Mouse (Mus musculus): ENCODE data around the gene Nfia. TPM values are rescaled to one million over a fixed set of nuclear protein-coding genes. Genes with fewer than 3 reads are reported as not detected.

Nfia gene
- polyA plus RNA-seq, 1 experiment from 2014 or later: 42.1 TPM

DNA sequence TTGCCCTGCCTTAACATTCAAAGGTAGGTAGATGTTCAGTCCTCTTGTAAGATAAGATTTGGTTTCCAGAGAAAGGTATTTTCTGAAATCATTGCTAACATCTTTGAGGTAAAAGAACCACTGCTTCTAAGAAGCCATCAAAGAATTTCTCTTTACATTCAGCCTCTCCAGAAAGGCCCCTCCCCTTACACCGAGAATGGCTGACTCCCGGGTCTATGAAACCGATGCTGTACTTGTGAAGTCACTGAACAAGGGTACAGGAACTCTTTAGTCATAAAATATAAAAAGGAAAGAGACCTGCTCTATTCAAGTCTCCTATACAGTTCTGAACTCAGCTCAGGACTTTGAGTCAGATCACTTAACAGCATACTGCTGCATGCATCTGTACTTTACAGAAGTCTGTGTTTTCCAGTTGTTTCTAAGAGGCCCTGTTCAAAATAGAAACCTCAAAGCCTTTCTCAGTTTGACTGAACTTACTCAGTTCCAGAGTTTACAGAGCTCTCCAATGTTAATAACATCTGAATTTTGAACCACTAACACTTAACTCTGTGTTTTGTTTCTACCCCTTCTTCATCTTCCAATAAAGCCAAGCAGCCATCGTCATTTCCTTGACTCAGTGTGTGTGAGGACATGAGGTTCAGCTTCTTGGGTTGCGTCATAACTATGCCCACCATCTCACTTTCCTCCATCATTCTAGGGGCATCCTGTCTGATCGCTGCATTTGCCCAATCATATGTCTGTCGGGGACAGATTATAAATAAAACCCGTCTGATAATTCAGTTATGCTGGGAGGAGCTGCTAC is 223.6 kb downstream of the Nfia start:
- no peak overlapping the region for H3K9ac ChIP-seq (ENCODE audit: low read length)
- no peak overlapping the region for H3K27ac ChIP-seq (ENCODE audit: low read depth)
- no peak overlapping the region for H3K4me2 ChIP-seq (ENCODE audit: low read length)
- no peak for DNase-seq (ENCODE audit: low spot score)
- H3K9me3 ChIP-seq (ENCODE audit: control insufficient read depth, low read length): no peaks in the 10 kb centered on the region
- 0 out of 2 replicates have a peak, but pooled peaks cover 6% of the 10 kb centered on the region for H3K4me1 ChIP-seq (replicated peaks; ENCODE audit: control insufficient read depth, insufficient read depth, low read length)
- no peak overlapping the region for H3K4me3 ChIP-seq (ENCODE audit: low read depth, low read length)
- 83% methylated on average over 8 of the region's 8 CpGs for WGBS
- no peaks in the 10 kb centered on the region; the same call in 1 of the 2 replicates for H3K36me3 ChIP-seq (ENCODE audit: control insufficient read depth, insufficient read depth, low read length)
- H3K27me3 ChIP-seq (replicated peaks; ENCODE audit: control insufficient read depth, insufficient read depth, low read length): no peaks in the 10 kb centered on the region
- no peak for ATAC-seq (replicated peaks; ENCODE audit: low FRiP score, low TSS enrichment, low read depth)

DNA sequence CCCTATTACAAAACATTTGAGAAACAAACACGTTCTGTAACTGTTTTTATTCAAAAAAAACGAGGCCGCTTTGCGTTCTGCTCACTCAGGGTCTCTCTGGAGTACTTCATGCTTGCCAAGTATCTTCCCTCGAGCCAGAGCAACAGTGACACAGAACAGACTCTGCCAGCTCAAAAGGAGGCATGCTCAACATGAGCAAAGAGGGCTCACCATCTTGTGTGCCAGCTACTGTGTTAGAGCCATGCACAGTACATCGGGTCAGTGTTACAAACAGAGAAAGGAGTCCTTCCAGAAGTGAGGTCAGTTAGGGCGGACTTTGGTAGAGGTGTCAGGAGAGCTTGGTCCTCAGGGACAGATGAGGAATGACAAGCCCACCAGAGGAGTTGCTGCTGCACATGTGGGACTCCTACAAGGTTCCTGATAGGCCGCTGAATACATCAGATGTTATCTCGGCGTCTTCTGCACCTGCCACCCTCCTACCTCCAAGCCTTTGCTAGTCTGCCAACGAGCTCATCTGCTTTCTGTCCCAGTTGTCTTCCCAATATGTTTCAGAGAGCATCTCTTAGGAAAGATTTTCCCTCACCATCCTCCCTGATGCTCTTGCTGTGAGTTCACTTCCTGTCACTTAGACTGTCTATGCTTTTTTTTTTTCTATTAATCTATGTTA is 224.8 kb downstream of the Nfia start:
- ATAC-seq (replicated peaks; ENCODE audit: low FRiP score, low TSS enrichment, low read depth) (no peak), DNase-seq (ENCODE audit: low spot score) (no peak)
- no peak overlapping the region for H3K4me3 ChIP-seq (ENCODE audit: low read depth, low read length)
- no peak overlapping the region for H3K4me2 ChIP-seq (ENCODE audit: low read length)
- 68% methylated on average over 11 of the region's 11 CpGs for WGBS
- no peak overlapping the region for H3K27ac ChIP-seq (ENCODE audit: low read depth)
- peaks cover 12% of the 10 kb centered on the region for H3K4me1 ChIP-seq (replicated peaks; ENCODE audit: control insufficient read depth, insufficient read depth, low read length)
- no peaks in the 10 kb centered on the region for H3K9me3 ChIP-seq (ENCODE audit: control insufficient read depth, low read length)
- no peaks in the 10 kb centered on the region; the same call in 1 of the 2 replicates for H3K36me3 ChIP-seq (ENCODE audit: control insufficient read depth, insufficient read depth, low read length)
- no peak overlapping the region for H3K9ac ChIP-seq (ENCODE audit: low read length)
- no peaks in the 10 kb centered on the region for H3K27me3 ChIP-seq (replicated peaks; ENCODE audit: control insufficient read depth, insufficient read depth, low read length)

DNA sequence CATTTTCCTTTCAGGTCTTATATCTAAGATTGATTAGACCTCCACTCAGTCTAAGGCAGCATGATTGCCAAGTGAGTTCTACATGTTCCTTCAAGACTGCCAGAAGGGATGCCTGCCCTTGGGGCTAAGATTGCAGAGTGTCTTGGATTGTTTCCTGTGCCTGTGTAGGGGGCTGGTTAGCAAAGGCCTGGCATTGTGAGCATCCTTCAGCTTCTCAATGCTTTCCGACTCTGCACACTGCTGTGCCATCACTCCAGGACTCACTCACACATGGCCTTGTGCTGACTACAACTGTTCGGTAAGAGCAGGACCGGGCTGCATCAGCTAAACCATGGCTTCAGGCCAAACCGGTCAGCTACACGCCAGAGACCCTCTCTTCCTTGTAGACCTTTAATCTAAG is 229.7 kb downstream of the Nfia start:
- ATAC-seq (replicated peaks; ENCODE audit: low FRiP score, low TSS enrichment, low read depth) (no peak), DNase-seq (ENCODE audit: low spot score) (no peak)
- no peaks in the 10 kb centered on the region for H3K9me3 ChIP-seq (ENCODE audit: control insufficient read depth, low read length)
- H3K27ac ChIP-seq (ENCODE audit: low read depth): peak overlapping the region; percentile 96; the same call in 1 of the 2 replicates
- no peak overlapping the region for H3K4me2 ChIP-seq (ENCODE audit: low read length)
- H3K27me3 ChIP-seq (replicated peaks; ENCODE audit: control insufficient read depth, insufficient read depth, low read length): no peaks in the 10 kb centered on the region
- H3K36me3 ChIP-seq (ENCODE audit: control insufficient read depth, insufficient read depth, low read length): no peaks in the 10 kb centered on the region; the same call in 1 of the 2 replicates
- H3K9ac ChIP-seq (ENCODE audit: low read length): no peak overlapping the region
- peaks cover 37% of the 10 kb centered on the region for H3K4me1 ChIP-seq (replicated peaks; ENCODE audit: control insufficient read depth, insufficient read depth, low read length)
- 54% methylated on average over 5 of the region's 5 CpGs for WGBS
- no peak overlapping the region for H3K4me3 ChIP-seq (ENCODE audit: low read depth, low read length)

DNA sequence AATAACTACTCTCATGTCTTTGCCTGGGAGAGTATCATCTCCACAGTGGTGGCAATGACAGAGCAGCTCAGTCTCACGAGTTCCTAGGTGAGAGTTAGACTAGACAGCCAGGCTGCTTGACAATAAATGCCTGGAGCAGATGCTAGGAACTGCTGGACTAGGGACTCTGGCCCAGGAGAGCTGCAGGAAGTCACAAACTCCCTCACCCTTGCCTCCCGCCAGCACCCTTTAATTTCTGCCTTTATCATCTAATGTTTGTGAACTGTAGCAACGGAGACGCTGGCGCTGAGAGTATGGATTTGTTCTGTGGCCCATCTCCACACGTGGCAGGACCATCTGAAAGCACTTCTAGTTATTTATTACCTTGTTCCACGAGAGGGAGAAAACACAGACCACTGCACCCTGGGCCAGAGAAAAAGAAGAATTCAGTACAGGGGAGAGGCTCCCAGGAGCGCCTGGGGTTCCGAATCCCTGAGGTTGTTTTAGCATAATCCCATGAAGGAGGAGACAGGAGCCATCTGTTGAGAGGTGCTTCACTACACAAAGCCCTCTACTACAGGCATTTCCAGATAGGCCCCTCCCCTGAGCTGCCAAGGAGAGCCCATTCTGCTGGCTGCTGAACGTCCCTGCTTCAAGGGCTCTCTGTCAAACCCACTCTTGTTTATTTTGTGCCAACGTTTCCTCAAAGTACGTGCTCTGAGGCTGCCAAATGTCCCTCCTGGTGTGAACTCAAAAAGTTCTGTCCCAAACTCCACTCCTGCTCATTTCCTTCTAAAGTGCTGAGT is 231.0 kb downstream of the Nfia start:
- peak; percentile 84 for ATAC-seq (replicated peaks; ENCODE audit: low FRiP score, low TSS enrichment, low read depth)
- Histone ChIP-seq H3K9ac (ENCODE audit: low read length) (peak overlapping the region; percentile 8; the same call in 1 of the 2 replicates), H3K4me2 (ENCODE audit: low read length) (peak overlapping the region; percentile 28)

DNA sequence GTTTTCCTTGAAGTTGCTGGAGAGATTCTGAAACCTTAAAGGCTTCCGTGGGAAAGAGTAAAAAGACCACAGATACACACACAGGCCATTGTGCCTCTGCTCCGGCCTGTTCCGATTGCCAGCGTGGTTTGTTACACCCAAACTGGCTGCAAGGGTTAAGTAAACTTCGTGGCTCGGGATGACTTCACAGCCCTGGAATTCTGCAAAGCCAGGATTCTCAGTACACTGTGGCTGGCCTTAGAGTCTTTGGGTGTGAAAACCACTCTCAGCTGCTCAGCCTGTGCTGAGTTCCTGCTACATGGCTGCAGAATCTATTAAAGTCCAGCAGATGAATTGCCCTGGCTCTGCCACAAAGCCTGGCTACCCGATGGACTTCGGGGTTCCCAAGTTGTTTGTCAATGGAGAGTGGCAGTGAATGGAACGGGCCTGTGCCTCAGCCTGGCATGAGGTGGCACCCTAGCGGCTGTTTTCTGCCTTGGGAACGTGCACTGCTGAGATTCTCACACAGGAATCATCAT is 231.6 kb downstream of the Nfia start:
- Histone ChIP-seq H3K36me3 (ENCODE audit: control insufficient read depth, insufficient read depth, low read length) (no peaks in the 10 kb centered on the region; the same call in 1 of the 2 replicates), H3K4me1 (replicated peaks; ENCODE audit: control insufficient read depth, insufficient read depth, low read length) (peaks cover 37% of the 10 kb centered on the region), H3K4me2 (ENCODE audit: low read length) (peak overlapping the region; percentile 28; the same call in 1 of the 2 replicates), H3K27me3 (replicated peaks; ENCODE audit: control insufficient read depth, insufficient read depth, low read length) (no peaks in the 10 kb centered on the region), H3K9me3 (ENCODE audit: control insufficient read depth, low read length) (no peaks in the 10 kb centered on the region), H3K9ac (ENCODE audit: low read length) (peak overlapping the region; percentile 6; the same call in 1 of the 2 replicates), H3K27ac (ENCODE audit: low read depth) (peak overlapping the region; percentile 96), H3K4me3 (ENCODE audit: low read depth, low read length) (no peak overlapping the region)
- ATAC-seq (replicated peaks; ENCODE audit: low FRiP score, low TSS enrichment, low read depth) (peak; percentile 88), DNase-seq (ENCODE audit: low spot score) (peak; percentile 76)
- WGBS: 4% methylated on average over 11 of the region's 11 CpGs

More for the DNA sequence above, 231.0 kb downstream of the Nfia start:
- H3K36me3 ChIP-seq (ENCODE audit: control insufficient read depth, insufficient read depth, low read length): no peaks in the 10 kb centered on the region; the same call in 1 of the 2 replicates
- no peaks in the 10 kb centered on the region for H3K27me3 ChIP-seq (replicated peaks; ENCODE audit: control insufficient read depth, insufficient read depth, low read length)
- H3K27ac ChIP-seq (ENCODE audit: low read depth): peak overlapping the region; percentile 96
- no peaks in the 10 kb centered on the region for H3K9me3 ChIP-seq (ENCODE audit: control insufficient read depth, low read length)
- WGBS: 3% methylated on average over 12 of the region's 12 CpGs
- H3K4me1 ChIP-seq (replicated peaks; ENCODE audit: control insufficient read depth, insufficient read depth, low read length): peaks cover 34% of the 10 kb centered on the region
- DNase-seq (ENCODE audit: low spot score): peak; percentile 78
- H3K4me3 ChIP-seq (ENCODE audit: low read depth, low read length): no peak overlapping the region

DNA sequence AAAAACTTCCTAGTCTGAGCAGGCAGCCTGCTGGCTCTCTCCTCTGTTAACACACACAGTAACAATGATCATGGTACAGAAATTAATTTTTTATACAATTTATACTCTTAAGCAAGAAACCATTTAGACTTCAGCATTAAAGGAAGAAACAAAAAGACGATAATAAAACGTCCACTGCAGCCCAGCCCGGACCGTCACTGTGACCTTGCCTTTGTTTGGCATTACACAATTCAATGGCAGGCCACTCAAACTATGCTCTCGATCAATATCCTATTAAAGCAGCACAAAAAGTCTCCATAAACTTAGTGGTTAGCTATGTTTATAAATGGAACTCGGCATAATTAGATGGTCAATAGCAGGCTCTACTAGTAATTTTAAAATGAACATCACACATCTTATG is 232.5 kb downstream of the Nfia start:
- Histone ChIP-seq H3K27ac (ENCODE audit: low read depth) (peak overlapping the region; percentile 96; the same call in 1 of the 2 replicates), H3K27me3 (replicated peaks; ENCODE audit: control insufficient read depth, insufficient read depth, low read length) (no peaks in the 10 kb centered on the region), H3K4me1 (replicated peaks; ENCODE audit: control insufficient read depth, insufficient read depth, low read length) (peaks cover 43% of the 10 kb centered on the region), H3K4me2 (ENCODE audit: low read length) (no peak overlapping the region), H3K9me3 (ENCODE audit: control insufficient read depth, low read length) (no peaks in the 10 kb centered on the region), H3K4me3 (ENCODE audit: low read depth, low read length) (no peak overlapping the region), H3K36me3 (ENCODE audit: control insufficient read depth, insufficient read depth, low read length) (no peaks in the 10 kb centered on the region; the same call in 1 of the 2 replicates), H3K9ac (ENCODE audit: low read length) (no peak overlapping the region; the same call in 1 of the 2 replicates)
- DNase-seq (ENCODE audit: low spot score) (no peak), ATAC-seq (replicated peaks; ENCODE audit: low FRiP score, low TSS enrichment, low read depth) (no peak)
- WGBS: 67% methylated on average over 6 of the region's 6 CpGs

DNA sequence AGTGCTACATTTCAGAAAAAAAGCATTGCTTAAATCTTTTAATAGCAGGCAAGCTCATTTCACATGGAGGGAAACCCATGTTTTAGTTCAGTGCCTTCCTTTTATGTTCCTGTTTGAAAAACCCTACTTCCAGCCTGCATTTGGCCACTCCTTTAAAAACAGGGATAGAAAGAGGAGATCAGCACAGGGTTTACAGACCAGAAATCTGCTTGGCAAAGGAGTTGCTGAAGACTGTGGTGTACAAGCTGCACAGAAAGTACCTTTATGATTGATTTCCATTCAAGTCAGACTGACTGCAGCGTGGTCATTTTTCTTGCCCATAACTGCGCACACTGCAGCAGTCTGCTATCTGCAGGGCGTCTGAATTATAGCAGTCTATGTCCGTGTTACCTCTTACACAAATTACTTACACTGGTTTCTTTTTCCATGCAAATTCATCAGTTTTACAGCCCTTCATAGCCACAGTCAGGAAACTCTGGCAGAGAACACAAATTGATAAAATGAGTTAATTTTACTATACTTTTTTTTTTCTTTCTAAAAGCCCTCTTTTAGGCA is 236.4 kb downstream of the Nfia start:
- 46% methylated on average over 4 of the region's 4 CpGs for WGBS
- Histone ChIP-seq H3K36me3 (ENCODE audit: control insufficient read depth, insufficient read depth, low read length) (no peaks in the 10 kb centered on the region), H3K4me1 (replicated peaks; ENCODE audit: control insufficient read depth, insufficient read depth, low read length) (peaks cover 21% of the 10 kb centered on the region; the same call in 1 of the 2 replicates), H3K27me3 (replicated peaks; ENCODE audit: control insufficient read depth, insufficient read depth, low read length) (no peaks in the 10 kb centered on the region), H3K9me3 (ENCODE audit: control insufficient read depth, low read length) (no peaks in the 10 kb centered on the region), H3K9ac (ENCODE audit: low read length) (no peak overlapping the region), H3K4me3 (ENCODE audit: low read depth, low read length) (no peak overlapping the region), H3K4me2 (ENCODE audit: low read length) (no peak overlapping the region), H3K27ac (ENCODE audit: low read depth) (peak overlapping the region; percentile 29; the same call in 1 of the 2 replicates)
- ATAC-seq (replicated peaks; ENCODE audit: low FRiP score, low TSS enrichment, low read depth) (no peak), DNase-seq (ENCODE audit: low spot score) (peak; percentile 27)

DNA sequence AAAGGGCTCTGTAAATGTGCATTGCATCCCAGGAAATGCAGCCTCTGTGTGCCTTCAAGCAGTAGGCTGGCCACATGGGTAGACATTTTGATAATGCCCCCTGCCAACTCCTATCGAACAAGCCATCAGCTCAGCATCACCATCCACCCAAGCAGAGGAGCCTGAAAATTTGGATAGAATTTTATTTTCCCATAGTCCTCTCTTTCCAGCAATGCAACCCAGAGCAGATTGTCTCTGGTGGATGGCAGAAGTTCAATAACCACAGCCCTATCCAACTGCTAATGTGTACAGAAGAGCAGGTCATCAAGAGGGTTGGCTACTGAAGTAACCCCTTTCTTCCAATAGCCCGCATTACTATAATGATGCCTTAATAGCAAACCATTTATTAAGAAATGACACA is 237.4 kb downstream of the Nfia start:
- WGBS: 80% methylated on average over 2 of the region's 2 CpGs

More for the DNA sequence above, 237.4 kb downstream of the Nfia start:
- DNase-seq (ENCODE audit: low spot score): no peak
- Histone ChIP-seq H3K36me3 (ENCODE audit: control insufficient read depth, insufficient read depth, low read length) (0 out of 2 replicates have a peak, but pooled peaks cover 9% of the 10 kb centered on the region), H3K4me3 (ENCODE audit: low read depth, low read length) (no peak overlapping the region), H3K4me2 (ENCODE audit: low read length) (no peak overlapping the region), H3K27me3 (replicated peaks; ENCODE audit: control insufficient read depth, insufficient read depth, low read length) (no peaks in the 10 kb centered on the region), H3K9me3 (ENCODE audit: control insufficient read depth, low read length) (no peaks in the 10 kb centered on the region), H3K4me1 (replicated peaks; ENCODE audit: control insufficient read depth, insufficient read depth, low read length) (peaks cover 12% of the 10 kb centered on the region; the same call in 1 of the 2 replicates), H3K9ac (ENCODE audit: low read length) (no peak overlapping the region), H3K27ac (ENCODE audit: low read depth) (no peak overlapping the region)
- no peak for ATAC-seq (replicated peaks; ENCODE audit: low FRiP score, low TSS enrichment, low read depth)
